Mouse (Mus musculus): ENCODE measurements around the gene Slc5a5.

GRCm38 (mm10) chr8:70926396-70926795, 33.8 kb upstream of the Slc5a5 start:
- no peak for TF ChIP-seq POLR2A (IDR thresholded peaks at IDR 0.05; ENCODE audit: borderline replicate concordance, insufficient read depth, low read length)
- TF ChIP-seq CTCF (IDR thresholded peaks at IDR 0.05; ENCODE audit: borderline replicate concordance, insufficient read depth, low read depth, low read length): no peak
